Mouse (Mus musculus): ENCODE data around the gene Alg9.

DNA sequence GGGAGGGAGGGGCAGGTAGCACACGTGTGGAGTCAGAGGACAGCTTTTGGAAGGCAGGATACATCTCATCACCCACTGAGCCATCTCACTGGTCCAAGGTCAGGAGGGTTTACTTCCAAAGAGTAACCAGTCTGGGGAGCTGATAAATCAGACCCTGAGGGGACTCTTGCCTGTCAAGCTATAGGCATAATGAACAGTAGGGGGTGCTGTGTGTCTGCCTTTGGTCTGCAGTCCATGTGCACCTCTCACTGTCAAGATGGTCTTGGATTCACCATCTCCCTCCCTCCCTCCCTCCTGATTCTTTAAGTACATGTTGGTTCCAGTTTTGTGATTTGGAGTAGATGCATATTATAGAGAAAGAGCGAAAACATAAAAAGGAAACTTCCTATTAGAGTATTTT, 26.2 kb downstream of the Alg9 start:
- TF ChIP-seq CTCF (IDR thresholded peaks at IDR 0.05; ENCODE audit: control insufficient read depth, insufficient read depth, insufficient read length), result no peak
- TF ChIP-seq MYOG (IDR thresholded peaks at IDR 0.05; ENCODE audit: control insufficient read depth, extremely low read depth, insufficient read length), result no peak
- no peak for TF ChIP-seq MAX (IDR thresholded peaks at IDR 0.05)
- no peak for TF ChIP-seq USF1 (IDR thresholded peaks at IDR 0.05; ENCODE audit: low read depth)
- no peak for TF ChIP-seq CEBPB (IDR thresholded peaks at IDR 0.05; ENCODE audit: low read depth)
- no peak for TF ChIP-seq FOSL1 (IDR thresholded peaks at IDR 0.05; ENCODE audit: insufficient read depth, low read length, poor library complexity, severe bottlenecking)
- TF ChIP-seq MYOD1 (IDR thresholded peaks at IDR 0.05; ENCODE audit: control insufficient read depth, insufficient read length, low read depth), result no peak

All from C2C12 (cell line).